Mouse (Mus musculus) hindbrain, embryonic 15.5 days (tissue): ENCODE measurements around the gene Kcnq1. TPM values are rescaled to one million over a fixed set of nuclear protein-coding genes. Genes with fewer than 3 reads are reported as not detected.

ENCODE experiments used
- ATAC-seq: fragments of 200-750 bp; cut with Nextera tagmentation; 2 replicates; pipeline ENCODE4 v1.8.0; 2017; ENCODE audit warnings: low read depth, moderate number of reproducible peaks, moderate TSS enrichment; ENCODE audit not compliant: low FRiP score
- H3K27ac ChIP-seq: fragments of 300-500 bp; sonication (generic); replicated peaks from 2 replicates; pipeline ENCODE4 v1.5.1; 2015; ENCODE audit warnings: mild to moderate bottlenecking, inconsistent platforms
- H3K27me3 ChIP-seq: fragments of 300-500 bp; sonication (generic); 2 replicates; pipeline ENCODE4 v1.6.1; 2015; ENCODE audit warnings: control low read depth, inconsistent platforms
- H3K36me3 ChIP-seq: fragments of 300-500 bp; sonication (generic); 2 replicates; pipeline ENCODE4 v1.6.1; 2015; ENCODE audit warnings: control low read depth, inconsistent platforms
- H3K4me1 ChIP-seq: fragments of 300-500 bp; sonication (generic); replicated peaks from 2 replicates; pipeline ENCODE4 v1.6.1; 2015; ENCODE audit warnings: control low read depth, inconsistent platforms
- H3K4me2 ChIP-seq: fragments of 300-500 bp; sonication (generic); 2 replicates; pipeline ENCODE4 v1.6.1; 2015; ENCODE audit warnings: moderate library complexity, mild to moderate bottlenecking, inconsistent platforms
- H3K4me3 ChIP-seq: fragments of 300-500 bp; sonication (generic); 2 replicates; pipeline ENCODE4 v1.5.1; 2015; ENCODE audit warnings: mild to moderate bottlenecking, inconsistent platforms
- H3K9ac ChIP-seq: fragments of 300-500 bp; sonication (generic); 2 replicates; pipeline ENCODE4 v1.6.1; 2015; ENCODE audit warnings: inconsistent platforms
- H3K9me3 ChIP-seq: fragments of 300-500 bp; sonication (generic); 2 replicates; pipeline ENCODE4 v1.6.1; 2016; ENCODE audit warnings: control low read depth, inconsistent platforms
- WGBS: fragments of 180-500 bp; shearing (Covaris S2); methylation state at CpG from one replicate; pipeline ENCODE4 v1.1.7; 2015; 5-methylcytosine and 5-hydroxymethylcytosine counted together
- polyA plus RNA-seq: library from polyadenylated mRNA; unstranded; fragments of >200 nt; fragmentation: Nextera tagmentation; extraction: Ambion mirVana; gene quantifications from 2 replicates; pipeline ENCODE4 v1.2.1, GENCODE M21; 2015

The Kcnq1 gene
- polyA plus RNA-seq, 1 experiment from 2014 or later = 1.1 TPM

- Histone ChIP-seq H3K4me1 (peaks cover 8% of the 10 kb centered on the region; the same call in 1 of the 2 replicates), H3K4me2 (no peak overlapping the region), H3K4me3 (no peak overlapping the region), H3K36me3 (no peaks in the 10 kb centered on the region), H3K9ac (no peak overlapping the region), H3K27ac (no peak overlapping the region), H3K9me3 (no peaks in the 10 kb centered on the region), H3K27me3 (no peaks in the 10 kb centered on the region)
- ATAC-seq = no peak
- 100% methylated on average over 1 of the region's 1 CpGs for WGBS
Measured at GRCm38 (mm10) chr7:143308001-143308400, 201.8 kb downstream of the Kcnq1 start.

GRCm38 (mm10) chr7:143310311-143310710 is 204.1 kb downstream of the Kcnq1 start:
- H3K4me1 ChIP-seq = peaks cover 7% of the 10 kb centered on the region; the same call in 1 of the 2 replicates
- H3K36me3 ChIP-seq = no peaks in the 10 kb centered on the region
- no peak overlapping the region for H3K9ac ChIP-seq
- H3K4me3 ChIP-seq = no peak overlapping the region
- ATAC-seq = no peak
- H3K4me2 ChIP-seq = no peak overlapping the region
- WGBS = 58% methylated on average over 3 of the region's 3 CpGs
- H3K27me3 ChIP-seq = no peaks in the 10 kb centered on the region
- no peak overlapping the region for H3K27ac ChIP-seq
- H3K9me3 ChIP-seq = no peaks in the 10 kb centered on the region

GRCm38 (mm10) chr7:143310847-143311246 is 204.7 kb downstream of the Kcnq1 start:
- ATAC-seq = no peak
- Histone ChIP-seq H3K36me3 (no peaks in the 10 kb centered on the region), H3K9me3 (no peaks in the 10 kb centered on the region), H3K4me1 (peaks cover 2% of the 10 kb centered on the region; the same call in 1 of the 2 replicates), H3K27me3 (no peaks in the 10 kb centered on the region), H3K4me3 (no peak overlapping the region), H3K27ac (no peak overlapping the region), H3K4me2 (no peak overlapping the region), H3K9ac (no peak overlapping the region)
- 85% methylated on average over 8 of the region's 8 CpGs for WGBS

- 89% methylated on average over 7 of the region's 7 CpGs for WGBS
- H3K4me3 ChIP-seq = no peak overlapping the region
- ATAC-seq = no peak
Measured at GRCm38 (mm10) chr7:143311471-143311870, 205.3 kb downstream of the Kcnq1 start.

GRCm38 (mm10) chr7:143313572-143314319 is 207.6 kb downstream of the Kcnq1 start:
- H3K4me3 ChIP-seq = no peak overlapping the region
- H3K9ac ChIP-seq = no peak overlapping the region
- no peaks in the 10 kb centered on the region for H3K36me3 ChIP-seq
- H3K4me1 ChIP-seq = no peaks in the 10 kb centered on the region
- no peaks in the 10 kb centered on the region for H3K27me3 ChIP-seq
- WGBS = 86% methylated on average over 11 of the region's 11 CpGs
- H3K4me2 ChIP-seq = no peak overlapping the region
- no peak for ATAC-seq
- no peak overlapping the region for H3K27ac ChIP-seq
- no peaks in the 10 kb centered on the region for H3K9me3 ChIP-seq

More at GRCm38 (mm10) chr7:143311471-143311870, 205.3 kb downstream of the Kcnq1 start:
- Histone ChIP-seq H3K27ac (no peak overlapping the region), H3K9ac (no peak overlapping the region), H3K36me3 (no peaks in the 10 kb centered on the region), H3K4me1 (no peaks in the 10 kb centered on the region), H3K9me3 (no peaks in the 10 kb centered on the region), H3K4me2 (no peak overlapping the region), H3K27me3 (no peaks in the 10 kb centered on the region)

GRCm38 (mm10) chr7:143318512-143318911 is 212.3 kb downstream of the Kcnq1 start:
- Histone ChIP-seq H3K27me3 (no peaks in the 10 kb centered on the region), H3K4me1 (no peaks in the 10 kb centered on the region), H3K36me3 (no peaks in the 10 kb centered on the region), H3K4me3 (no peak overlapping the region), H3K27ac (no peak overlapping the region), H3K4me2 (no peak overlapping the region), H3K9ac (no peak overlapping the region), H3K9me3 (no peaks in the 10 kb centered on the region)
- 79% methylated on average over 5 of the region's 5 CpGs for WGBS
- no peak for ATAC-seq

GRCm38 (mm10) chr7:143320367-143320766 is 214.2 kb downstream of the Kcnq1 start:
- Histone ChIP-seq H3K27ac (no peak overlapping the region), H3K36me3 (no peaks in the 10 kb centered on the region), H3K4me2 (no peak overlapping the region), H3K9ac (no peak overlapping the region), H3K27me3 (0 out of 2 replicates have a peak, but pooled peaks cover 3% of the 10 kb centered on the region), H3K4me3 (no peak overlapping the region), H3K9me3 (no peaks in the 10 kb centered on the region), H3K4me1 (no peaks in the 10 kb centered on the region)
- no peak for ATAC-seq
- 88% methylated on average over 8 of the region's 8 CpGs for WGBS

GRCm38 (mm10) chr7:143325051-143325450 is 218.9 kb downstream of the Kcnq1 start:
- no peak overlapping the region for H3K9ac ChIP-seq
- H3K4me1 ChIP-seq = peaks cover 12% of the 10 kb centered on the region
- ATAC-seq = no peak
- H3K9me3 ChIP-seq = no peaks in the 10 kb centered on the region
- WGBS = 33% methylated on average over 16 of the region's 16 CpGs
- H3K4me2 ChIP-seq = no peak overlapping the region
- no peaks in the 10 kb centered on the region for H3K36me3 ChIP-seq
- H3K27me3 ChIP-seq = 0 out of 2 replicates have a peak, but pooled peaks cover 3% of the 10 kb centered on the region
- H3K27ac ChIP-seq = no peak overlapping the region
- no peak overlapping the region for H3K4me3 ChIP-seq

- Histone ChIP-seq H3K4me2 (no peak overlapping the region), H3K9ac (no peak overlapping the region), H3K27me3 (0 out of 2 replicates have a peak, but pooled peaks cover 3% of the 10 kb centered on the region), H3K9me3 (no peaks in the 10 kb centered on the region), H3K27ac (no peak overlapping the region), H3K36me3 (no peaks in the 10 kb centered on the region), H3K4me3 (no peak overlapping the region), H3K4me1 (peaks cover 12% of the 10 kb centered on the region)
- WGBS = 64% methylated on average over 18 of the region's 18 CpGs
- no peak for ATAC-seq
Measured at GRCm38 (mm10) chr7:143328185-143328915, 222.2 kb downstream of the Kcnq1 start.

- Histone ChIP-seq H3K4me3 (no peak overlapping the region), H3K9me3 (no peaks in the 10 kb centered on the region), H3K4me1 (peaks cover 12% of the 10 kb centered on the region), H3K36me3 (no peaks in the 10 kb centered on the region), H3K4me2 (no peak overlapping the region), H3K27me3 (0 out of 2 replicates have a peak, but pooled peaks cover 3% of the 10 kb centered on the region), H3K9ac (no peak overlapping the region), H3K27ac (no peak overlapping the region)
- no peak for ATAC-seq
- 72% methylated on average over 14 of the region's 14 CpGs for WGBS
Measured at GRCm38 (mm10) chr7:143329110-143329810, 223.1 kb downstream of the Kcnq1 start.

GRCm38 (mm10) chr7:143333040-143333439 is 226.9 kb downstream of the Kcnq1 start:
- H3K4me3 ChIP-seq = no peak overlapping the region
- H3K4me2 ChIP-seq = no peak overlapping the region
- peaks cover 12% of the 10 kb centered on the region for H3K4me1 ChIP-seq
- ATAC-seq = no peak
- peaks cover 3% of the 10 kb centered on the region; the same call in 1 of the 2 replicates for H3K9me3 ChIP-seq
- H3K36me3 ChIP-seq = no peaks in the 10 kb centered on the region
- WGBS = 50% methylated on average over 8 of the region's 8 CpGs
- no peak overlapping the region for H3K27ac ChIP-seq
- H3K27me3 ChIP-seq = no peaks in the 10 kb centered on the region
- no peak overlapping the region for H3K9ac ChIP-seq

- Histone ChIP-seq H3K9me3 (peaks cover 4% of the 10 kb centered on the region; the same call in 1 of the 2 replicates), H3K4me3 (no peak overlapping the region), H3K27me3 (no peaks in the 10 kb centered on the region), H3K4me1 (peaks cover 10% of the 10 kb centered on the region), H3K9ac (no peak overlapping the region), H3K36me3 (no peaks in the 10 kb centered on the region), H3K27ac (no peak overlapping the region), H3K4me2 (no peak overlapping the region)
- no peak for ATAC-seq
- WGBS = 59% methylated on average over 4 of the region's 4 CpGs
Measured at GRCm38 (mm10) chr7:143333604-143334003, 227.4 kb downstream of the Kcnq1 start.
